Mouse (Mus musculus): ENCODE data around the gene Zbtb20. TPM values are rescaled to one million over a fixed set of nuclear protein-coding genes. Genes with fewer than 3 reads are reported as not detected.
A peak's percentile ranks its signal among the peaks of the same experiment; 100 is the strongest.

The Zbtb20 gene
- polyA plus RNA-seq, 1 experiment = 72.7 TPM

DNA sequence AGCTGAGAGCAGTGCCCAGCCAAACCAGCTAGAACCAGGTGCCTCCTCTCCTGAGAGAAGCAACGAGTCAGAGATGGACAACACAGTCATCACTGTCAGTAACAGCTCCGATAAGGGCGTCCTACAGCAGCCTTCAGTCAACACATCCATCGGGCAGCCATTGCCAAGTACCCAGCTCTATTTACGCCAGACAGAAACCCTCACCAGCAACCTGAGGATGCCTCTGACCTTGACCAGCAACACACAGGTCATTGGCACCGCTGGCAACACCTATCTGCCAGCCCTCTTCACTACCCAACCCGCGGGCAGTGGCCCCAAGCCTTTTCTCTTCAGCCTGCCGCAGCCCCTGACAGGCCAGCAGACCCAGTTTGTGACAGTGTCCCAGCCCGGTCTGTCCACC lies 734.7 kb downstream of the Zbtb20 start:
- no peak for TF ChIP-seq POLR2A (IDR thresholded peaks at IDR 0.05; ENCODE audit: insufficient read depth, low read depth, low read length)
- TF ChIP-seq CTCF (IDR thresholded peaks at IDR 0.05; ENCODE audit: insufficient read depth, low read depth, low read length) = no peak
- Histone ChIP-seq H3K4me1 (ENCODE audit: control insufficient read depth, insufficient read depth, low read length) (no peaks in the 10 kb centered on the region), H3K4me3 (ENCODE audit: insufficient read depth, low read depth, low read length) (no peak overlapping the region), H3K27ac (ENCODE audit: insufficient read depth, low read depth, low read length) (no peak overlapping the region)
- WGBS = 97% methylated on average over 10 of the region's 10 CpGs

GRCm38 (mm10) chr16:43616348-43616747 lies 740.7 kb downstream of the Zbtb20 start:
- Histone ChIP-seq H3K4me1 (ENCODE audit: control insufficient read depth, insufficient read depth, low read length) (peaks cover 3% of the 10 kb centered on the region; the same call in 1 of the 2 replicates), H3K27ac (ENCODE audit: insufficient read depth, low read depth, low read length) (no peak overlapping the region), H3K4me3 (ENCODE audit: insufficient read depth, low read depth, low read length) (no peak overlapping the region)
- TF ChIP-seq CTCF (IDR thresholded peaks at IDR 0.05; ENCODE audit: insufficient read depth, low read depth, low read length) = no peak
- no peak for TF ChIP-seq POLR2A (IDR thresholded peaks at IDR 0.05; ENCODE audit: insufficient read depth, low read depth, low read length)
- WGBS = 74% methylated on average over 4 of the region's 4 CpGs

DNA sequence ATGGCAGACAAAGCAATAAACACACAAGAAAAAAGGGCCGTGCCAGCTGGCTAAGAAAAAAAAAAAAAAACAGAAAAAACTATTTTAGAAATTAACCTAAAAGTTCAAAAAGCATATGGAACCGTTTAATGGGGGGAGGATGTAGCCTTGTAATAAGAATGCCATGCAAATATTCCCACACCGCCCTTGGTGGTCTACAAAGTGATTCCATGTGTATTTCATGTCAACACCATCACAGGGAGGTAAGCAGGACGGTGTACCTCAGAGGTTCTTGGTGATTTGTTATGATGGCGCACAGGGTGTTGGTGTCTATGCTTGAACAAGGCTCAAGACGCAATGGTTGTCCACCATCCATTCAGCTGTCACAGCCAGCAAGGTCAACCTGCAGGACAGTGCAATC lies 741.7 kb downstream of the Zbtb20 start:
- H3K4me1 ChIP-seq (ENCODE audit: control insufficient read depth, insufficient read depth, low read length) = peaks cover 3% of the 10 kb centered on the region; the same call in 1 of the 2 replicates
- WGBS = 93% methylated on average over 6 of the region's 6 CpGs
- TF ChIP-seq CTCF (IDR thresholded peaks at IDR 0.05; ENCODE audit: insufficient read depth, low read depth, low read length) (no peak), POLR2A (IDR thresholded peaks at IDR 0.05; ENCODE audit: insufficient read depth, low read depth, low read length) (no peak)

DNA sequence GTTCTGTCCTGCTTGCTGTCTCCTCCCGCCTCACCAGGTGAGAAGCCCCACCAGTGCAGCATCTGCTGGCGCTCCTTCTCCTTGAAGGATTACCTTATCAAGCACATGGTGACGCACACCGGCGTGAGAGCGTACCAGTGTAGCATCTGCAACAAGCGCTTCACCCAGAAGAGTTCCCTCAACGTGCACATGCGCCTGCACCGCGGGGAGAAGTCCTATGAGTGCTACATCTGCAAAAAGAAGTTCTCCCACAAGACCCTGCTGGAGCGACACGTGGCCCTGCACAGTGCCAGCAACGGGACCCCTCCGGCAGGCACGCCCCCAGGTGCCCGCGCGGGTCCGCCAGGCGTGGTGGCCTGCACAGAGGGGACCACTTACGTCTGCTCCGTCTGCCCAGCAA lies 742.6 kb downstream of the Zbtb20 start:
- Histone ChIP-seq H3K27ac (ENCODE audit: insufficient read depth, low read depth, low read length) (no peak overlapping the region), H3K4me1 (ENCODE audit: control insufficient read depth, insufficient read depth, low read length) (peaks cover 5% of the 10 kb centered on the region; the same call in 1 of the 2 replicates), H3K4me3 (ENCODE audit: insufficient read depth, low read depth, low read length) (no peak overlapping the region)
- TF ChIP-seq POLR2A (IDR thresholded peaks at IDR 0.05; ENCODE audit: insufficient read depth, low read depth, low read length) (no peak), CTCF (IDR thresholded peaks at IDR 0.05; ENCODE audit: insufficient read depth, low read depth, low read length) (no peak)
- 92% methylated on average over 23 of the region's 23 CpGs for WGBS

More for the DNA sequence above, 741.7 kb downstream of the Zbtb20 start:
- no peak overlapping the region for H3K27ac ChIP-seq (ENCODE audit: insufficient read depth, low read depth, low read length)
- no peak overlapping the region for H3K4me3 ChIP-seq (ENCODE audit: insufficient read depth, low read depth, low read length)

- peaks cover 6% of the 10 kb centered on the region; the same call in 1 of the 2 replicates for H3K4me1 ChIP-seq (ENCODE audit: control insufficient read depth, insufficient read depth, low read length)
- no peak overlapping the region for H3K4me3 ChIP-seq (ENCODE audit: insufficient read depth, low read depth, low read length)
- no peak for TF ChIP-seq CTCF (IDR thresholded peaks at IDR 0.05; ENCODE audit: insufficient read depth, low read depth, low read length)
- no peak for TF ChIP-seq POLR2A (IDR thresholded peaks at IDR 0.05; ENCODE audit: insufficient read depth, low read depth, low read length)
- no peak overlapping the region for H3K27ac ChIP-seq (ENCODE audit: insufficient read depth, low read depth, low read length)
- WGBS = 53% methylated on average over 6 of the region's 6 CpGs
Measured at GRCm38 (mm10) chr16:43619277-43619676, 743.6 kb downstream of the Zbtb20 start.

- Histone ChIP-seq H3K4me3 (ENCODE audit: insufficient read depth, low read depth, low read length) (no peak overlapping the region), H3K27ac (ENCODE audit: insufficient read depth, low read depth, low read length) (no peak overlapping the region), H3K4me1 (ENCODE audit: control insufficient read depth, insufficient read depth, low read length) (peaks cover 6% of the 10 kb centered on the region; the same call in 1 of the 2 replicates)
- TF ChIP-seq POLR2A (IDR thresholded peaks at IDR 0.05; ENCODE audit: insufficient read depth, low read depth, low read length) (no peak), CTCF (IDR thresholded peaks at IDR 0.05; ENCODE audit: insufficient read depth, low read depth, low read length) (no peak)
- 43% methylated on average over 2 of the region's 2 CpGs for WGBS
Measured at GRCm38 (mm10) chr16:43620359-43620758, 744.7 kb downstream of the Zbtb20 start.

GRCm38 (mm10) chr16:43623315-43624000 lies 747.8 kb downstream of the Zbtb20 start:
- peak overlapping the region; percentile 77; the same call in 1 of the 2 replicates for H3K27ac ChIP-seq (ENCODE audit: insufficient read depth, low read depth, low read length)
- no peak overlapping the region for H3K4me3 ChIP-seq (ENCODE audit: insufficient read depth, low read depth, low read length)
- 66% methylated on average over 5 of the region's 5 CpGs for WGBS
- peaks cover 6% of the 10 kb centered on the region; the same call in 1 of the 2 replicates for H3K4me1 ChIP-seq (ENCODE audit: control insufficient read depth, insufficient read depth, low read length)
- no peak for TF ChIP-seq POLR2A (IDR thresholded peaks at IDR 0.05; ENCODE audit: insufficient read depth, low read depth, low read length)

- peaks cover 6% of the 10 kb centered on the region; the same call in 1 of the 2 replicates for H3K4me1 ChIP-seq (ENCODE audit: control insufficient read depth, insufficient read depth, low read length)
- no peak overlapping the region for H3K27ac ChIP-seq (ENCODE audit: insufficient read depth, low read depth, low read length)
- H3K4me3 ChIP-seq (ENCODE audit: insufficient read depth, low read depth, low read length) = no peak overlapping the region
- WGBS = 62% methylated on average over 4 of the region's 4 CpGs
- TF ChIP-seq POLR2A (IDR thresholded peaks at IDR 0.05; ENCODE audit: insufficient read depth, low read depth, low read length) (no peak), CTCF (IDR thresholded peaks at IDR 0.05; ENCODE audit: insufficient read depth, low read depth, low read length) (no peak)
Measured at GRCm38 (mm10) chr16:43624876-43625275, 749.2 kb downstream of the Zbtb20 start.

GRCm38 (mm10) chr16:43625289-43625688 lies 749.6 kb downstream of the Zbtb20 start:
- WGBS = 69% methylated on average over 2 of the region's 2 CpGs
- TF ChIP-seq CTCF (IDR thresholded peaks at IDR 0.05; ENCODE audit: insufficient read depth, low read depth, low read length) (no peak), POLR2A (IDR thresholded peaks at IDR 0.05; ENCODE audit: insufficient read depth, low read depth, low read length) (no peak)
- no peak overlapping the region for H3K27ac ChIP-seq (ENCODE audit: insufficient read depth, low read depth, low read length)

More at GRCm38 (mm10) chr16:43625289-43625688, 749.6 kb downstream of the Zbtb20 start:
- H3K4me1 ChIP-seq (ENCODE audit: control insufficient read depth, insufficient read depth, low read length) = peaks cover 6% of the 10 kb centered on the region; the same call in 1 of the 2 replicates
- H3K4me3 ChIP-seq (ENCODE audit: insufficient read depth, low read depth, low read length) = no peak overlapping the region

Data from olfactory bulb, adult 2 months (tissue).